Mouse (Mus musculus) kidney, adult 2 months (tissue): ENCODE data around the gene Lrrc51. TPM values are rescaled to one million over a fixed set of nuclear protein-coding genes. Genes with fewer than 3 reads are reported as not detected.

Source experiments
- DNase-seq: peaks from one replicate; pipeline ENCODE4 v3.0.0; 2021
- H3K27ac ChIP-seq: fragments of 200-500 bp; 2 replicates; pipeline ENCODE4 v1.5.1; 2012; ENCODE audit warnings: low read depth, low read length, control low read depth, inconsistent platforms; ENCODE audit not compliant: insufficient read depth
- H3K27me3 ChIP-seq: fragments of 200-500 bp; replicated peaks from 2 replicates; pipeline ENCODE4 v1.6.1; 2012; ENCODE audit warnings: mild to moderate bottlenecking, moderate library complexity, low read length, inconsistent platforms; ENCODE audit not compliant: control insufficient read depth, insufficient read depth
- H3K36me3 ChIP-seq: fragments of 200-500 bp; 2 replicates; pipeline ENCODE4 v1.6.1; 2012; ENCODE audit warnings: mild to moderate bottlenecking, moderate library complexity, low read length, inconsistent platforms; ENCODE audit not compliant: control insufficient read depth, insufficient read depth
- H3K4me1 ChIP-seq: fragments of 200-500 bp; 2 replicates; pipeline ENCODE4 v1.6.1; 2011; ENCODE audit warnings: low read length; ENCODE audit not compliant: control insufficient read depth, insufficient read depth
- H3K4me3 ChIP-seq: fragments of 200-500 bp; 2 replicates; pipeline ENCODE4 v1.5.1; 2011; ENCODE audit warnings: mild to moderate bottlenecking, low read depth, low read length, control low read depth; ENCODE audit not compliant: insufficient read depth
- CTCF ChIP-seq: fragments of 200-500 bp; conservative IDR thresholded peaks from 2 replicates; pipeline ENCODE4 v1.5.1; 2011; ENCODE audit warnings: low read depth, mild to moderate bottlenecking, control low read depth, low read length, moderate library complexity, mixed read lengths; ENCODE audit not compliant: insufficient read depth, insufficient read length
- POLR2A ChIP-seq: fragments of 200-500 bp; IDR thresholded peaks from one replicate; pipeline ENCODE4 v1.6.1; 2011; ENCODE audit warnings: low read depth, low read length, control low read depth
- WGBS: fragments of 180-500 bp; shearing (Covaris S2); methylation state at CpG from one replicate; pipeline ENCODE4 v1.1.7; 2018; 5-methylcytosine and 5-hydroxymethylcytosine counted together
- polyA plus RNA-seq: library from polyadenylated mRNA; depleted of rRNA; stranded (reverse); fragments of >200 nt; gene quantifications from 2 replicates; pipeline ENCODE4 v1.2.3, GENCODE M21; 2012; rRNA removed

The Lrrc51 gene
- polyA plus RNA-seq, 1 experiment, result 19.6 TPM

DNA sequence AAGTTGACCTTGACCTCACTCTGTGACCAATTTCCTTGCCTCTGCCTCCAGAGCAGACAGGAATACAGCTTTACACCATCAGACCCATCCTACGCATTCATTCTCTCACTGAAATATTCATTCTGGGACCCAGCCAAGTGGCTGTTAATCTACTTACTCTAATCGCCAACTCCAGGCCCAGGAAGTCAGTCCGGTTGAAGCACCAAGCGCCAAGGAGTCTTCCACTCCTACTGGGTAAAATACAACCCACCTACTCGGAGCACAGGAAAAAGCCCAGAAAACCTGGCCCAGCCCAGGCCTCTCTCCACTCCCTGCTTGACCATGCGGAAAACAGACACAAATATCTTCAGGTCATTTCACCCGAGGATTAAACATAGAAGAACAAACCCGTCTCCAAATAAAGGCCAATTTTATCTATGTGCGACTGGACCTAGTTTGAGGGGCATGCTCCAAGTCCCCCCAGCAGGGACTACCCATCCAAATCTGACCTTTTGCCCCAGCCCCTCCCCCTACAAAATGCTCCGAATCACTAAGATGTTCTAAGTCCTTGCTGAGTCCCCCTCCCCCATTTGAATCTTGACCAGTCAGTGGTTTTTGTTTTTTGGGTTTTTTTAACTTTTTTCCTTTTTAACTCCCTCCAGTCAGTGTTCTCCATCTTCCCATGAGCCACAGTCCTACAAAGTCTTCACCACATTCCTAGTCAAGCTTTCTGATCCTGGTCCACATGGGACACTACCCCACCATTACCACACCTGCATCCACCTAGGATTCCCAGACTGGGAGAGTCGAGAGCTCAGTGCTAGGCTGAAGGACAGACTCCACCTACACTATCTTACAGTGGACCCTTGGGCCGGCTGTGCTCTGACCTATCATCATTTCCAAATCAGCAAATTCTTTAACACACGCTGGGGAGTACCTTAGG, 65.2 kb downstream of the Lrrc51 start:
- TF ChIP-seq POLR2A, result no peak
- no peak for TF ChIP-seq CTCF
- Histone ChIP-seq H3K27ac (peak overlapping the region; percentile 84), H3K36me3 (no peaks in the 10 kb centered on the region; the same call in 1 of the 2 replicates), H3K4me1 (peaks cover 15% of the 10 kb centered on the region; the same call in 1 of the 2 replicates), H3K27me3 (no peaks in the 10 kb centered on the region), H3K4me3 (peak overlapping the region; percentile 51)
- DNase-seq, result peak; percentile 85
- 38% methylated on average over 13 of the region's 13 CpGs for WGBS

- DNase-seq, result no peak
- Histone ChIP-seq H3K27ac (0 out of 2 replicates have a peak overlapping the region, but pooled peaks have one; percentile 19), H3K27me3 (no peaks in the 10 kb centered on the region), H3K4me1 (peaks cover 15% of the 10 kb centered on the region; the same call in 1 of the 2 replicates), H3K4me3 (no peak overlapping the region), H3K36me3 (no peaks in the 10 kb centered on the region; the same call in 1 of the 2 replicates)
- TF ChIP-seq CTCF (no peak), POLR2A (no peak)
- WGBS, result 85% methylated on average over 4 of the region's 4 CpGs
Observed at GRCm38 (mm10) chr7:101867482-101867881, 66.2 kb downstream of the Lrrc51 start.

DNA sequence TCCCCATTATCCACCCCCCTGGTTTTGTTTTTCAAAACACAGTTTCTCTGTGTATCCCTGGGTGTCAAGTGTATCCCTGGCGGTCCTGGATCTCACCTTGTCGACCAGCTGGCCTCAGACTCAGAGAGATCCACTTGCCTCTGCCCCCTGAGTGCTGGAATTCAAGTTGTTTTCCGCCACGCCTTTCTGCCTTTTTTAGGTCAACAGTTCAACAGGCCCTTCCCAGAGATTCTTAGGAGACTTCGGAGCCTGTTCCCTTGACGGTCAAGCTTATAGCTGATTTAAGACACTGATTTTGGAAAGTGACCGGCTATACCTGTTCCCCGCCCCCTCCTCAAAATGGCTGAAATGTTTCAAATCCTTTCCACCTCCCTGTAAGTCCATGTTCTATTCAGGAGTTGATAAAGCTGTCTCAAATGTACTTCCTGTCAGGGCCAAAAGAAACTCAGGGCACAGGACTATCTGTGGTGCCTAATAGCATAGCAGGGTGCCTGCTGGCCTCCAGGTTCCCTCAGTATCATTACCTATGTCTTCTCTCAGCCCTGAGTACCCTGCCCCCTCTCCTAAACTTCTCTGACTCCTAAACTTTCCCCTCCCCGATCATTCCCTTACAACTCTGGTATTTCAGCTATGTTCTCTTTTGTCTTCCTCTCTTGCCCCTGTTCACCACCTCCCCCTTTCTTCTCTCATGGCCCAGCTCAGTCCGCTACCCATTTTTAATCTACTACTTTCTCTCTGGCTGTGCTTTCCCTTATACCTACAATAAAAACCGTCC, 67.0 kb downstream of the Lrrc51 start:
- Histone ChIP-seq H3K4me1 (peaks cover 14% of the 10 kb centered on the region; the same call in 1 of the 2 replicates), H3K4me3 (no peak overlapping the region), H3K27ac (no peak overlapping the region; the same call in 1 of the 2 replicates), H3K36me3 (peaks cover 2% of the 10 kb centered on the region; the same call in 1 of the 2 replicates), H3K27me3 (no peaks in the 10 kb centered on the region)
- TF ChIP-seq CTCF (no peak), POLR2A (no peak)
- WGBS, result 70% methylated on average over 11 of the region's 11 CpGs
- DNase-seq, result peak; percentile 61

- Histone ChIP-seq H3K27me3 (no peaks in the 10 kb centered on the region), H3K27ac (no peak within 1 kb of the TSS), H3K36me3 (peaks cover 2% of the 10 kb centered on the region; the same call in 1 of the 2 replicates), H3K4me3 (no peak within 1 kb of the TSS), H3K4me1 (peaks cover 8% of the 10 kb centered on the region; the same call in 1 of the 2 replicates)
- DNase-seq, result no peak
- 64% methylated on average over 3 of the region's 3 CpGs for WGBS
- no peak for TF ChIP-seq CTCF
- TF ChIP-seq POLR2A, result no peak
Observed at GRCm38 (mm10) chr7:101863415-101863814, 70.3 kb downstream of the Lrrc51 start, which contains the start of gene Anapc15. Gene Anapc15, plus strand, starts transcription at chr7:101863715.

Other genes with a start within 250 kb of the Lrrc51 start
- 0.20 TPM in 1 of 2 replicates, not detected in the other for gene Phox2a, start 115.6 kb downstream of the Lrrc51 start, polyA plus RNA-seq
- 62.1 and 81.3 TPM in 2 replicates for gene Inppl1, start 95.7 kb downstream of the Lrrc51 start, polyA plus RNA-seq
- 11.2 and 11.7 TPM in 2 replicates for gene Folr2, start 76.7 kb downstream of the Lrrc51 start, polyA plus RNA-seq
- gene Anapc15, start 70.2 kb downstream of the Lrrc51 start, polyA plus RNA-seq, result 40.2 and 42.6 TPM in 2 replicates
- gene Folr1, start 63.1 kb downstream of the Lrrc51 start, polyA plus RNA-seq, result 942 and 1,044 TPM in 2 replicates
- gene Lamtor1, start 28.0 kb downstream of the Lrrc51 start, polyA plus RNA-seq, result 255 and 267 TPM in 2 replicates
- gene Tomt, start 27.5 kb downstream of the Lrrc51 start, polyA plus RNA-seq, result 0.09 and 0.14 TPM in 2 replicates
- 71.8 and 77.5 TPM in 2 replicates for gene Numa1, start 216 bp upstream of the Lrrc51 start, polyA plus RNA-seq
- gene Il18bp, start 84.8 kb upstream of the Lrrc51 start, polyA plus RNA-seq, result 18.9 and 22.9 TPM in 2 replicates
- 42.7 and 43.8 TPM in 2 replicates for gene Rnf121, start 131.6 kb upstream of the Lrrc51 start, polyA plus RNA-seq
- gene Xndc1, start 131.6 kb upstream of the Lrrc51 start, polyA plus RNA-seq, result 12.3 and 13.2 TPM in 2 replicates
- 1.8 and 2.5 TPM in 2 replicates for gene Xntrpc, start 131.8 kb upstream of the Lrrc51 start, polyA plus RNA-seq
- not detected in 2 replicates for gene Trpc2, start 149.2 kb upstream of the Lrrc51 start, polyA plus RNA-seq
- 0.08 and 3.8 TPM in 2 replicates for gene Art1, start 167.8 kb upstream of the Lrrc51 start, polyA plus RNA-seq
- 0.15 and 0.33 TPM in 2 replicates for gene Art5, start 175.6 kb upstream of the Lrrc51 start, polyA plus RNA-seq
- gene Chrna10, start 182.9 kb upstream of the Lrrc51 start, polyA plus RNA-seq, result 0.03 TPM in 1 of 2 replicates, not detected in the other